Mouse (Mus musculus): ENCODE results near the gene Ubxn11. TPM values are rescaled to one million over a fixed set of nuclear protein-coding genes. Genes with fewer than 3 reads are reported as not detected.
"Not testable (repeated sequence)": the region's sequence is repeated elsewhere in the genome, so short reads cannot be mapped to it uniquely, and the experiment has no call there.

The Ubxn11 gene
- polyA plus RNA-seq, 1 experiment from 2014 or later = 4.7 TPM

GRCm38 (mm10) chr4:134136280-134136926, 34.0 kb downstream of the Ubxn11 start:
- 62% methylated on average over 3 of the region's 3 CpGs for WGBS
- no peak overlapping the region for H3K4me3 ChIP-seq (ENCODE audit: low read depth, low read length)

GRCm38 (mm10) chr4:134138857-134139256, 36.5 kb downstream of the Ubxn11 start:
- no peak for DNase-seq (ENCODE audit: low spot score)
- H3K27me3 ChIP-seq (ENCODE audit: control insufficient read depth, insufficient read depth, low read length) = no peaks in the 10 kb centered on the region
- WGBS = 87% methylated on average over 2 of the region's 2 CpGs
- no peak overlapping the region for H3K4me3 ChIP-seq (ENCODE audit: low read depth, low read length)
- no peaks in the 10 kb centered on the region for H3K4me1 ChIP-seq (ENCODE audit: control insufficient read depth, insufficient read depth, low read length)
- no peak overlapping the region for H3K4me2 ChIP-seq (ENCODE audit: low read depth)
- no peak for ATAC-seq (ENCODE audit: insufficient read depth, low FRiP score, low TSS enrichment)
- no peaks in the 10 kb centered on the region for H3K9me3 ChIP-seq (ENCODE audit: control insufficient read depth, low read length)
- H3K9ac ChIP-seq (ENCODE audit: low read length) = no peak overlapping the region
- H3K27ac ChIP-seq (ENCODE audit: low read depth, low read length) = no peak overlapping the region
- H3K36me3 ChIP-seq (ENCODE audit: control insufficient read depth, insufficient read depth, low read length) = peaks cover 4% of the 10 kb centered on the region

More at GRCm38 (mm10) chr4:134136280-134136926, 34.0 kb downstream of the Ubxn11 start:
- Histone ChIP-seq H3K4me2 (ENCODE audit: low read depth) (no peak overlapping the region), H3K4me1 (ENCODE audit: control insufficient read depth, insufficient read depth, low read length) (no peaks in the 10 kb centered on the region), H3K36me3 (ENCODE audit: control insufficient read depth, insufficient read depth, low read length) (peaks cover 5% of the 10 kb centered on the region), H3K27me3 (ENCODE audit: control insufficient read depth, insufficient read depth, low read length) (no peaks in the 10 kb centered on the region), H3K9me3 (ENCODE audit: control insufficient read depth, low read length) (no peaks in the 10 kb centered on the region), H3K9ac (ENCODE audit: low read length) (no peak overlapping the region), H3K27ac (ENCODE audit: low read depth, low read length) (no peak overlapping the region)
- no peak for ATAC-seq (ENCODE audit: insufficient read depth, low FRiP score, low TSS enrichment)
- DNase-seq (ENCODE audit: low spot score) = no peak

- not testable (repeated sequence) for ATAC-seq (ENCODE audit: insufficient read depth, low FRiP score, low TSS enrichment); H3K36me3 ChIP-seq (ENCODE audit: control insufficient read depth, insufficient read depth, low read length); H3K9ac ChIP-seq (ENCODE audit: low read length); H3K27ac ChIP-seq (ENCODE audit: low read depth, low read length); H3K4me3 ChIP-seq (ENCODE audit: low read depth, low read length); H3K9me3 ChIP-seq (ENCODE audit: control insufficient read depth, low read length); H3K4me2 ChIP-seq (ENCODE audit: low read depth); DNase-seq (ENCODE audit: low spot score); H3K4me1 ChIP-seq (ENCODE audit: control insufficient read depth, insufficient read depth, low read length); H3K27me3 ChIP-seq (ENCODE audit: control insufficient read depth, insufficient read depth, low read length)
- 96% methylated on average over 5 of the region's 5 CpGs for WGBS
These were observed 41.9 kb downstream of the Ubxn11 start for GRCm38 (mm10) chr4:134144297-134144696.

- H3K27ac ChIP-seq (ENCODE audit: low read depth, low read length) = no peak overlapping the region
- ATAC-seq (ENCODE audit: insufficient read depth, low FRiP score, low TSS enrichment) (no peak), DNase-seq (ENCODE audit: low spot score) (no peak)
- H3K9ac ChIP-seq (ENCODE audit: low read length) = no peak overlapping the region
- no peaks in the 10 kb centered on the region for H3K4me1 ChIP-seq (ENCODE audit: control insufficient read depth, insufficient read depth, low read length)
- H3K4me2 ChIP-seq (ENCODE audit: low read depth) = no peak overlapping the region
- no peak overlapping the region for H3K4me3 ChIP-seq (ENCODE audit: low read depth, low read length)
- WGBS = 95% methylated on average over 4 of the region's 4 CpGs
- H3K27me3 ChIP-seq (ENCODE audit: control insufficient read depth, insufficient read depth, low read length) = no peaks in the 10 kb centered on the region
- no peaks in the 10 kb centered on the region for H3K9me3 ChIP-seq (ENCODE audit: control insufficient read depth, low read length)
- peaks cover 6% of the 10 kb centered on the region; the same call in 1 of the 2 replicates for H3K36me3 ChIP-seq (ENCODE audit: control insufficient read depth, insufficient read depth, low read length)
These were observed 47.0 kb downstream of the Ubxn11 start for GRCm38 (mm10) chr4:134149389-134149788.

GRCm38 (mm10) chr4:134152112-134152511, 49.7 kb downstream of the Ubxn11 start:
- 88% methylated on average over 3 of the region's 3 CpGs for WGBS
- H3K4me3 ChIP-seq (ENCODE audit: low read depth, low read length) = no peak overlapping the region
- H3K4me2 ChIP-seq (ENCODE audit: low read depth) = no peak overlapping the region
- H3K27me3 ChIP-seq (ENCODE audit: control insufficient read depth, insufficient read depth, low read length) = no peaks in the 10 kb centered on the region
- peaks cover 6% of the 10 kb centered on the region; the same call in 1 of the 2 replicates for H3K36me3 ChIP-seq (ENCODE audit: control insufficient read depth, insufficient read depth, low read length)
- ATAC-seq (ENCODE audit: insufficient read depth, low FRiP score, low TSS enrichment) = no peak
- no peak overlapping the region for H3K27ac ChIP-seq (ENCODE audit: low read depth, low read length)
- DNase-seq (ENCODE audit: low spot score) = no peak
- no peak overlapping the region for H3K9ac ChIP-seq (ENCODE audit: low read length)
- H3K4me1 ChIP-seq (ENCODE audit: control insufficient read depth, insufficient read depth, low read length) = no peaks in the 10 kb centered on the region
- no peaks in the 10 kb centered on the region for H3K9me3 ChIP-seq (ENCODE audit: control insufficient read depth, low read length)

DNA sequence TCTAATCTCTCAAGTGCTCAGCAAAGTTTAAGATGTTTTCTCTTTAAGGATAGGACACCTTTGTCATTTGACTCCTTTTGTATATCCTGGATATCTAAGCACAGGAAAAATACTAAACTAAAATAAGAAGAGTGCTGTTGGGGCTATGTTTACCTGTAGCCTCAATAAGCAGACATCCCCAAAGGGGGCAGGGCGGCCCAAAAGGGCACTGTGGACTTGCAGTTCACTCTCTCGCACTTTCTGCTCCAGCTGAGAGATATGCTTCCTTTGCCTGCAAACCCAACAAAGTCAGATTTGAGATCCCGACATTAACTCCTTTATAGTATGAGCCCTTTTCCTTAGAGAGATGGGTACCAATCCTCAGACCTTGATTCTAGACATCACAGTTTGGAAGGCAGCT, 51.3 kb downstream of the Ubxn11 start:
- no peaks in the 10 kb centered on the region for H3K4me1 ChIP-seq (ENCODE audit: control insufficient read depth, insufficient read depth, low read length)
- peaks cover 2% of the 10 kb centered on the region; the same call in 1 of the 2 replicates for H3K36me3 ChIP-seq (ENCODE audit: control insufficient read depth, insufficient read depth, low read length)
- H3K27me3 ChIP-seq (ENCODE audit: control insufficient read depth, insufficient read depth, low read length) = no peaks in the 10 kb centered on the region
- H3K27ac ChIP-seq (ENCODE audit: low read depth, low read length) = no peak overlapping the region
- 95% methylated on average over 3 of the region's 3 CpGs for WGBS
- H3K4me2 ChIP-seq (ENCODE audit: low read depth) = no peak overlapping the region
- no peak overlapping the region for H3K4me3 ChIP-seq (ENCODE audit: low read depth, low read length)
- no peaks in the 10 kb centered on the region for H3K9me3 ChIP-seq (ENCODE audit: control insufficient read depth, low read length)
- no peak for DNase-seq (ENCODE audit: low spot score)
- no peak for ATAC-seq (ENCODE audit: insufficient read depth, low FRiP score, low TSS enrichment)
- H3K9ac ChIP-seq (ENCODE audit: low read length) = no peak overlapping the region

DNA sequence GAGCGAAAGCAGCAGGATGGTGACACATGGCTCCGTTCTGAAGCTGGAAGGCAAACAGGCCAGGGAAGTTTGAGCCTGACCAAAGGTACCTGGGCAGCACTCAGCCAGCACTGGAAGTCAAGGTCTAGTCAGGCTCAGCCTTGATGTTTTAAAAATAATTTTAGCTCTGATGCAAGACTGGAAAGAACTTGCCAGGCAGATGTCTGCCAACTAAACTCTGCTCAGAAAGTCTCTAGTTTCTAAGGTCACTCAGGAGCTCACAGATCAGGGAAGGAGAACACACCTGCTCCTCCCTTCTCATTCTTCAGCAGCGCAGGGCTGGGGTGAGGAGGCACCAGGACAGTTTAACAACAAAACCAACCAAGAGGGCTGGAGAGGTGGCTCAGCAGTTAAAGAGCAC, 52.0 kb downstream of the Ubxn11 start:
- DNase-seq (ENCODE audit: low spot score) (no peak), ATAC-seq (ENCODE audit: insufficient read depth, low FRiP score, low TSS enrichment) (no peak)
- Histone ChIP-seq H3K36me3 (ENCODE audit: control insufficient read depth, insufficient read depth, low read length) (peaks cover 2% of the 10 kb centered on the region; the same call in 1 of the 2 replicates), H3K9me3 (ENCODE audit: control insufficient read depth, low read length) (no peaks in the 10 kb centered on the region), H3K27me3 (ENCODE audit: control insufficient read depth, insufficient read depth, low read length) (no peaks in the 10 kb centered on the region), H3K4me2 (ENCODE audit: low read depth) (no peak overlapping the region), H3K27ac (ENCODE audit: low read depth, low read length) (no peak overlapping the region), H3K4me1 (ENCODE audit: control insufficient read depth, insufficient read depth, low read length) (no peaks in the 10 kb centered on the region), H3K4me3 (ENCODE audit: low read depth, low read length) (no peak overlapping the region), H3K9ac (ENCODE audit: low read length) (no peak overlapping the region)
- whole genome bisulfite sequencing = 96% methylated on average over 3 of the region's 3 CpGs

DNA sequence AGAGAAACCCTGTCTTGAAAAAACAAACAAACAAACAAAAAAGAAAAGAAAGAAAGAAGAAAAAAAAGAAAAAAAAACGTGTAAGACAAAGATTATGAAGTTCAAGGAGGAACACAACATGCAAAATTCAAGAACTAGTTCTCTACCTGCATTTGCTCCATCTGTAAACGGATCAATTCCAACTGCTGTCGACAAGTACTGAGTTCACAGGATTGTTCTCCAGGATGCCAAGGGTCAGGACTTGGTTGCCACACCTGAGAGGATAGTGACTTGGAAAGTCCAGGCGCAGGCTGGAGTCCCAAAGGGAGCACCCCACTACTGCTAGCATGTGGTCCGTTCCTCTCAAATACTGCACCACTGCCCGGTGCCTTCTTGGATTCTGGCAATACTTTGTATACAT, 53.2 kb downstream of the Ubxn11 start:
- Histone ChIP-seq H3K4me3 (ENCODE audit: low read depth, low read length) (no peak overlapping the region), H3K4me1 (ENCODE audit: control insufficient read depth, insufficient read depth, low read length) (no peaks in the 10 kb centered on the region), H3K27ac (ENCODE audit: low read depth, low read length) (no peak overlapping the region), H3K9ac (ENCODE audit: low read length) (no peak overlapping the region), H3K4me2 (ENCODE audit: low read depth) (no peak overlapping the region), H3K36me3 (ENCODE audit: control insufficient read depth, insufficient read depth, low read length) (peaks cover 2% of the 10 kb centered on the region; the same call in 1 of the 2 replicates), H3K27me3 (ENCODE audit: control insufficient read depth, insufficient read depth, low read length) (no peaks in the 10 kb centered on the region), H3K9me3 (ENCODE audit: control insufficient read depth, low read length) (no peaks in the 10 kb centered on the region)
- WGBS = 89% methylated on average over 6 of the region's 6 CpGs
- ATAC-seq (ENCODE audit: insufficient read depth, low FRiP score, low TSS enrichment) = no peak
- no peak for DNase-seq (ENCODE audit: low spot score)

- 94% methylated on average over 10 of the region's 10 CpGs for WGBS
- no peak overlapping the region for H3K4me2 ChIP-seq (ENCODE audit: low read depth)
- no peaks in the 10 kb centered on the region for H3K4me1 ChIP-seq (ENCODE audit: control insufficient read depth, insufficient read depth, low read length)
- DNase-seq (ENCODE audit: low spot score) (no peak), ATAC-seq (ENCODE audit: insufficient read depth, low FRiP score, low TSS enrichment) (no peak)
- no peaks in the 10 kb centered on the region for H3K9me3 ChIP-seq (ENCODE audit: control insufficient read depth, low read length)
- no peak overlapping the region for H3K4me3 ChIP-seq (ENCODE audit: low read depth, low read length)
- peaks cover 2% of the 10 kb centered on the region; the same call in 1 of the 2 replicates for H3K36me3 ChIP-seq (ENCODE audit: control insufficient read depth, insufficient read depth, low read length)
- H3K9ac ChIP-seq (ENCODE audit: low read length) = no peak overlapping the region
- no peaks in the 10 kb centered on the region for H3K27me3 ChIP-seq (ENCODE audit: control insufficient read depth, insufficient read depth, low read length)
- H3K27ac ChIP-seq (ENCODE audit: low read depth, low read length) = no peak overlapping the region
These were observed 53.6 kb downstream of the Ubxn11 start for GRCm38 (mm10) chr4:134155961-134156465.

Measured in neural tube, embryonic 11.5 days (tissue).